Mouse (Mus musculus) lung, embryonic 16.5 days (tissue): ENCODE results near the gene Diras1. TPM values are rescaled to one million over a fixed set of nuclear protein-coding genes. Genes with fewer than 3 reads are reported as not detected.

Experiments
- ATAC-seq: fragments of 200-750 bp; cut with Nextera tagmentation; 2 replicates; pipeline ENCODE4 v1.8.0; 2017; ENCODE audit warnings: low read depth, mild to moderate bottlenecking, moderate library complexity
- H3K27ac ChIP-seq: fragments of 300-500 bp; sonication (generic); 2 replicates; pipeline ENCODE4 v1.5.1; 2014; ENCODE audit warnings: mild to moderate bottlenecking, control low read depth, low read length
- H3K27me3 ChIP-seq: fragments of 300-500 bp; sonication (generic); 2 replicates; pipeline ENCODE4 v1.6.1; 2014; ENCODE audit warnings: low read depth, low read length, mixed read lengths; ENCODE audit not compliant: control insufficient read depth, insufficient read depth
- H3K36me3 ChIP-seq: fragments of 300-500 bp; sonication (generic); 2 replicates; pipeline ENCODE4 v1.6.1; 2014; ENCODE audit warnings: low read length; ENCODE audit not compliant: control insufficient read depth, insufficient read depth
- H3K4me1 ChIP-seq: fragments of 300-500 bp; sonication (generic); replicated peaks from 2 replicates; pipeline ENCODE4 v1.6.1; 2014; ENCODE audit warnings: low read length, mixed read lengths; ENCODE audit not compliant: control insufficient read depth, insufficient read depth
- H3K4me2 ChIP-seq: fragments of 300-500 bp; sonication (generic); 2 replicates; pipeline ENCODE4 v1.6.1; 2014; ENCODE audit warnings: low read depth, low read length, control low read depth
- H3K4me3 ChIP-seq: fragments of 300-500 bp; sonication (generic); 2 replicates; pipeline ENCODE4 v1.5.1; 2014; ENCODE audit warnings: mild to moderate bottlenecking, low read length, control low read depth
- H3K9ac ChIP-seq: fragments of 300-500 bp; sonication (generic); 2 replicates; pipeline ENCODE4 v1.6.1; 2014; ENCODE audit warnings: low read length, control low read depth
- H3K9me3 ChIP-seq: fragments of 300-500 bp; sonication (generic); 2 replicates; pipeline ENCODE4 v1.6.1; 2016; ENCODE audit warnings: low read length; ENCODE audit not compliant: control insufficient read depth
- WGBS: fragments of 180-500 bp; shearing (Covaris S2); extraction: QIAGEN DNeasy Blood & Tissue Kit; methylation state at CpG from one replicate; pipeline ENCODE4 v1.1.7; 2014; 5-methylcytosine and 5-hydroxymethylcytosine counted together
- polyA plus RNA-seq: library from polyadenylated mRNA; unstranded; fragments of >200 nt; fragmentation: Nextera tagmentation; extraction: Ambion mirVana; gene quantifications from 2 replicates; pipeline ENCODE4 v1.2.1, GENCODE M21; 2015

Gene Diras1
- polyA plus RNA-seq, 1 experiment from 2014 or later: 0.11 TPM

DNA sequence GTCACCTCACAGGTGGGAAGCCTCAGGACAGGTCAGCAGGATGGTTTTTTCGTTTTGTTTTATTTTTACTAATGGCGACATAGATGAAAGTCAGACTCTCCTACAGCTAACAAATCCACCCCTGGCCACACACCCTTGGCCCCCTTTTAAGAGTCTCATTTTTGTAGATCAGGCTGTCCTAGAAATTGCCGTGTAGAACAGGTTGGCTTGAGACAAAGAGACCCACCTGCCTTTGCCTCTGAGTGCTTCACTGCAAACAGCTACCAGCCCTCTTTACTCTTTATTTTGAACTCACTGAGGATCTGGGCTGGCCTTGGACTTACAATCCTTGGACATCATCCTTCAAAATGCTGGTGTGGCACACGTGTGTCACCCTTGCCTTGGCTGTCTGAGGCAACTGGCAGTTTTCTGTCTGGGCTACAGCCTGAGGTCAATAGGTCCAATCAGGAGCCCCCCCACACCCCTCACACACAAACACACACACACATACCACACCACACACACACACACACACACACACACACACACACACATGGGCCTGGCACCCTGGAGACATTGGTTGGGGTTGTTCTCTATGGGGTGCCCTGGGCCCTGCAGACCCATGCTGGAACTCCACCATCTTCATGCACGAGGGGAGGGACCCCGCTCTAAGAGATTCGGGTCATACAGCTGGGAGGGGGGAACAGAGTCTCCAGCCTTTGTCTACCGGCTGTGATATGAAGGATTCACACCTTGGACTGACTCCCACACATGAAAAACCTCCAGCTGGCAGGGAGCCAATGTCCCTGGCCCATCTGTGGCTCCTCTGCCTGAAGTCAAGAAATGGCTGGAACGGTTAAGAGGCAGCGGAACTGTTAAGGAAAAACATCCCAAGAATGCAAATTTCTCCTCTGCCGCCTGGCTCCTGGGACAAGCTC lies 53.1 kb downstream of the Diras1 start:
- Histone ChIP-seq H3K4me2 (no peak overlapping the region), H3K36me3 (no peaks in the 10 kb centered on the region), H3K9ac (no peak overlapping the region), H3K27ac (peak overlapping the region; percentile 1), H3K4me3 (no peak overlapping the region), H3K27me3 (no peaks in the 10 kb centered on the region), H3K4me1 (peaks cover 22% of the 10 kb centered on the region), H3K9me3 (no peaks in the 10 kb centered on the region)
- ATAC-seq: peak; percentile 73
- WGBS: 29% methylated on average over 11 of the region's 11 CpGs

- peak overlapping the region; percentile 1; the same call in 1 of the 2 replicates for H3K27ac ChIP-seq
- no peaks in the 10 kb centered on the region for H3K36me3 ChIP-seq
- no peaks in the 10 kb centered on the region for H3K27me3 ChIP-seq
- no peak overlapping the region for H3K4me3 ChIP-seq
- no peak overlapping the region for H3K4me2 ChIP-seq
- whole genome bisulfite sequencing: 50% methylated on average over 15 of the region's 15 CpGs
- H3K4me1 ChIP-seq: peaks cover 30% of the 10 kb centered on the region
- no peaks in the 10 kb centered on the region for H3K9me3 ChIP-seq
- peak; percentile 27 for ATAC-seq
- H3K9ac ChIP-seq: no peak overlapping the region
Observed at GRCm38 (mm10) chr10:80971533-80971932, 53.9 kb downstream of the Diras1 start.

DNA sequence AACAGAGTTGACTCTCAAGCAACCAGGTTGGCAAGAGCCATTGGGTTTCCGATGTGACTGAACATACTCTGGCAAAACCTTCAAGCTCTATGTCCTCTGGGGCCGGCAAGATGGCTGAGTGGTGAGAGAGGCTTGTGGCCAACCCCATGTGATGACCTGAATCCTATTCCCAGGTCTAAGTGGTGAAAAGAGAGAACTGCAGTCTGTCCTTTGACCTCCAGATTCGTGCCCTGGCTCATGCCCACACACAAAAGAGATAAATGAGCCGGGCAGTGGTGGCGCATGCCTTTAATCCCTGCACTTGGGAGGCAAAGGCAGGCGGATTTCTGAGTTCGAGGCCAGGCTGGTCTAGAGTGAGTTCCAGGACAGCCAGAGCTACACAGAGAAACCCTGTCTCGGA lies 55.3 kb downstream of the Diras1 start:
- Histone ChIP-seq H3K27me3 (no peaks in the 10 kb centered on the region), H3K9me3 (no peaks in the 10 kb centered on the region), H3K4me3 (no peak overlapping the region), H3K4me1 (peaks cover 37% of the 10 kb centered on the region), H3K27ac (no peak overlapping the region), H3K36me3 (no peaks in the 10 kb centered on the region), H3K9ac (no peak overlapping the region), H3K4me2 (no peak overlapping the region)
- no peak for ATAC-seq
- 80% methylated on average over 8 of the region's 8 CpGs for WGBS

Other genes with a start within 250 kb of the Diras1 start
- 60.9 and 75.7 TPM in 2 replicates for gene Sf3a2, start 227.5 kb downstream of the Diras1 start, polyA plus RNA-seq
- gene Plekhj1, start 227.0 kb downstream of the Diras1 start, polyA plus RNA-seq: 92.7 and 100 TPM in 2 replicates
- gene Amh, start 220.4 kb downstream of the Diras1 start, polyA plus RNA-seq: 0.13 TPM in 1 of 2 replicates, not detected in the other
- 1.3 and 2.6 TPM in 2 replicates for gene Jsrp1, start 212.2 kb downstream of the Diras1 start, polyA plus RNA-seq
- gene Oaz1, start 199.0 kb downstream of the Diras1 start, polyA plus RNA-seq: 1,799 and 1,972 TPM in 2 replicates
- gene Lingo3, start 181.6 kb downstream of the Diras1 start, polyA plus RNA-seq: 0.15 and 0.44 TPM in 2 replicates
- 193 and 234 TPM in 2 replicates for gene Lsm7, start 170.5 kb downstream of the Diras1 start, polyA plus RNA-seq
- gene Sppl2b, start 170.4 kb downstream of the Diras1 start, polyA plus RNA-seq: 43.0 and 43.2 TPM in 2 replicates
- gene Tmprss9, start 153.8 kb downstream of the Diras1 start, polyA plus RNA-seq: 0.08 TPM in 1 of 2 replicates, not detected in the other
- gene Timm13, start 124.7 kb downstream of the Diras1 start, polyA plus RNA-seq: 284 and 297 TPM in 2 replicates
- 52.6 and 52.7 TPM in 2 replicates for gene Lmnb2, start 107.4 kb downstream of the Diras1 start, polyA plus RNA-seq
- gene Gadd45b, start 95.6 kb downstream of the Diras1 start, polyA plus RNA-seq: 57.3 and 63.6 TPM in 2 replicates
- 5.1 and 5.7 TPM in 2 replicates for gene Gng7, start 10.7 kb downstream of the Diras1 start, polyA plus RNA-seq
- gene Slc39a3, start 11.8 kb upstream of the Diras1 start, polyA plus RNA-seq: 19.4 and 20.8 TPM in 2 replicates
- gene Sgta, start 34.5 kb upstream of the Diras1 start, polyA plus RNA-seq: 183 and 187 TPM in 2 replicates
- 44.2 and 45.0 TPM in 2 replicates for gene Thop1, start 44.4 kb upstream of the Diras1 start, polyA plus RNA-seq
- 0.34 and 1.0 TPM in 2 replicates for gene Creb3l3, start 73.2 kb upstream of the Diras1 start, polyA plus RNA-seq
- gene Map2k2, start 80.3 kb upstream of the Diras1 start, polyA plus RNA-seq: 144 and 151 TPM in 2 replicates
- 31.5 and 31.6 TPM in 2 replicates for gene Zbtb7a, start 109.6 kb upstream of the Diras1 start, polyA plus RNA-seq
- 35.5 and 41.8 TPM in 2 replicates for gene Pias4, start 142.3 kb upstream of the Diras1 start, polyA plus RNA-seq
- gene Eef2, start 151.0 kb upstream of the Diras1 start, polyA plus RNA-seq: 589 and 620 TPM in 2 replicates
- 37.5 and 40.5 TPM in 2 replicates for gene Dapk3, start 157.3 kb upstream of the Diras1 start, polyA plus RNA-seq
- gene 4930442H23Rik, start 158.2 kb upstream of the Diras1 start, polyA plus RNA-seq: not detected in 2 replicates
- 0.11 and 0.31 TPM in 2 replicates for gene Nmrk2, start 176.4 kb upstream of the Diras1 start, polyA plus RNA-seq
- 0.36 and 0.39 TPM in 2 replicates for gene Atcay, start 205.2 kb upstream of the Diras1 start, polyA plus RNA-seq
- 5.0 and 6.0 TPM in 2 replicates for gene Zfr2, start 207.5 kb upstream of the Diras1 start, polyA plus RNA-seq
- 2.9 and 3.5 TPM in 2 replicates for gene Matk, start 227.3 kb upstream of the Diras1 start, polyA plus RNA-seq
- gene Mrpl54, start 241.3 kb upstream of the Diras1 start, polyA plus RNA-seq: 202 and 210 TPM in 2 replicates
- 61.2 and 69.2 TPM in 2 replicates for gene Apba3, start 241.3 kb upstream of the Diras1 start, polyA plus RNA-seq